Mouse (Mus musculus) embryo, embryonic 11.5 days (tissue): ENCODE data around the gene Rhcg.
A peak's percentile ranks its signal among the peaks of the same experiment; 100 is the strongest.

ENCODE experiments used
- DNase-seq: peaks from one replicate; pipeline ENCODE4 v3.0.0-alpha.2; 2012; ENCODE audit warnings: low read depth, low spot score

The Rhcg gene

GRCm38 (mm10) chr7:79602006-79602405 lies 15.5 kb downstream of the Rhcg start:
- DNase-seq = no peak

- DNase-seq = no peak
Measured at GRCm38 (mm10) chr7:79600122-79600521, 17.3 kb downstream of the Rhcg start.

- peak; percentile 75 for DNase-seq
Measured at GRCm38 (mm10) chr7:79594854-79595253, 22.6 kb downstream of the Rhcg start.

GRCm38 (mm10) chr7:79591812-79592731 lies 25.4 kb downstream of the Rhcg start:
- DNase-seq = no peak

- DNase-seq = no peak
Measured at GRCm38 (mm10) chr7:79590560-79591110, 26.8 kb downstream of the Rhcg start.

- no peak for DNase-seq
Measured at GRCm38 (mm10) chr7:79589763-79590559, 27.5 kb downstream of the Rhcg start.

- no peak for DNase-seq
Measured at GRCm38 (mm10) chr7:79588284-79588683, 29.2 kb downstream of the Rhcg start.

GRCm38 (mm10) chr7:79578851-79579241 lies 38.6 kb downstream of the Rhcg start:
- DNase-seq = no peak

GRCm38 (mm10) chr7:79577931-79578850 lies 39.3 kb downstream of the Rhcg start:
- no peak for DNase-seq

GRCm38 (mm10) chr7:79577096-79577874 lies 40.2 kb downstream of the Rhcg start:
- no peak for DNase-seq

- DNase-seq = no peak
Measured at GRCm38 (mm10) chr7:79576659-79577058, 40.8 kb downstream of the Rhcg start.

- no peak for DNase-seq
Measured at GRCm38 (mm10) chr7:79572191-79572818, 45.2 kb downstream of the Rhcg start.

GRCm38 (mm10) chr7:79568937-79569535 lies 48.4 kb downstream of the Rhcg start:
- no peak for DNase-seq

- no peak for DNase-seq
Measured at GRCm38 (mm10) chr7:79568212-79568611, 49.2 kb downstream of the Rhcg start.

- no peak for DNase-seq
Measured at GRCm38 (mm10) chr7:79563675-79564074, 53.8 kb downstream of the Rhcg start.

- no peak for DNase-seq
Measured at GRCm38 (mm10) chr7:79562385-79562784, 55.1 kb downstream of the Rhcg start.

GRCm38 (mm10) chr7:79558698-79559097 lies 58.8 kb downstream of the Rhcg start:
- DNase-seq = no peak

- DNase-seq = no peak
Measured at GRCm38 (mm10) chr7:79557728-79558221, 59.7 kb downstream of the Rhcg start.

GRCm38 (mm10) chr7:79555368-79556034 lies 62.0 kb downstream of the Rhcg start:
- DNase-seq = no peak
